Comparison of ENCODE assay signal across 26 mouse cellular contexts in genomic region chr14:47627360-47627759, GRCm38 (mm10).
"Had no signal": no experiment of that assay in that cellular context is flagged by ENCODE, and none has a peak within 500 bp of the region (broad histone marks: within the 10 kb centered on the region; RNA-seq: fewer than 3 reads in every experiment).

No protein-coding gene starts in this region.

- DNase-seq: gastrocnemius, adult 2 months; gastrocnemius, postnatal 10 days; gastrocnemius, postnatal 25 days; heart, adult 2 months; heart, postnatal 36 days; kidney, adult 18-20 months; kidney, adult 8-10 months; kidney, postnatal 10 days; kidney, postnatal 25 days; kidney, postnatal 4 days; liver; liver, embryonic 13.5 days had no signal

- H3K36me3 ChIP-seq: hindbrain, embryonic 10.5 days; hindbrain, embryonic 12.5 days; intestine, embryonic 15.5 days; limb, embryonic 10.5 days; limb, embryonic 12.5 days; liver, embryonic 13.5 days; liver, embryonic 15.5 days had no signal

- H3K4me3 ChIP-seq: gastrocnemius, adult 2 months; heart, adult 2 months; hindbrain, embryonic 10.5 days; hindbrain, embryonic 12.5 days; intestine, embryonic 15.5 days; layer of hippocampus, adult 2 months; left cerebral cortex, adult 2 months; limb, embryonic 10.5 days; limb, embryonic 12.5 days; liver, embryonic 13.5 days; liver, embryonic 15.5 days had no signal

- ATAC-seq: forebrain, embryonic 16.5 days; hindbrain, embryonic 16.5 days; inflammation-experienced regulatory T-cells, adult 6 months; intestine, embryonic 15.5 days; intestine, postnatal 0 days had no signal

- H3K9ac ChIP-seq: hindbrain, embryonic 12.5 days; hindbrain, embryonic 14.5 days; intestine, embryonic 15.5 days; limb, embryonic 12.5 days; liver, embryonic 13.5 days; liver, embryonic 15.5 days had no signal

- H3K4me2 ChIP-seq: hindbrain, embryonic 12.5 days; hindbrain, embryonic 14.5 days; intestine, embryonic 15.5 days; limb, embryonic 12.5 days; liver, embryonic 11.5 days; liver, embryonic 13.5 days; liver, embryonic 15.5 days had no signal

- H3K27me3 ChIP-seq: hindbrain, embryonic 12.5 days; intestine, embryonic 15.5 days; limb, embryonic 12.5 days; liver, embryonic 13.5 days; liver, embryonic 15.5 days had no signal

- H3K4me1 ChIP-seq: hindbrain, embryonic 10.5 days; hindbrain, embryonic 12.5 days; intestine, embryonic 15.5 days; liver, embryonic 13.5 days; liver, embryonic 15.5 days had no signal

- H3K27ac ChIP-seq: gastrocnemius, adult 2 months; heart, adult 2 months; hindbrain, embryonic 10.5 days; hindbrain, embryonic 12.5 days; hindbrain, embryonic 14.5 days; intestine, embryonic 15.5 days; layer of hippocampus, adult 2 months; left cerebral cortex, adult 2 months; limb, embryonic 10.5 days; limb, embryonic 12.5 days; liver, embryonic 13.5 days; liver, embryonic 15.5 days had no signal

- H3K9me3 ChIP-seq: hindbrain, embryonic 10.5 days; hindbrain, embryonic 12.5 days; intestine, embryonic 15.5 days; limb, embryonic 10.5 days; limb, embryonic 12.5 days; liver, embryonic 13.5 days; liver, embryonic 15.5 days had no signal
